Mouse (Mus musculus): Measurements from ENCODE around the gene Gp1ba. TPM values are rescaled to one million over a fixed set of nuclear protein-coding genes. Genes with fewer than 3 reads are reported as not detected.

Gene Gp1ba
- total and polyA plus RNA-seq, 2 experiments from 2014 or later: 0.08 to 0.10 TPM

GRCm38 (mm10) chr11:70643051-70643450 is 4.1 kb downstream of the Gp1ba start:
- H3K4me2 ChIP-seq (ENCODE audit: low read depth): no peak overlapping the region
- TF ChIP-seq CTCF (IDR thresholded peaks at IDR 0.05; ENCODE audit: low read depth): no peak
- H3K27me3 ChIP-seq (ENCODE audit: insufficient read depth, low read length): no peaks in the 10 kb centered on the region
- no peak overlapping the region for H3K9ac ChIP-seq
- ATAC-seq: no peak
- H3K4me1 ChIP-seq (ENCODE audit: insufficient read depth): peaks cover 12% of the 10 kb centered on the region
- H3K36me3 ChIP-seq (ENCODE audit: insufficient read depth): peaks cover 16% of the 10 kb centered on the region
- DNase-seq: no peak
- no peak overlapping the region for H3K27ac ChIP-seq (ENCODE audit: low read depth, low read length)
- H3K4me3 ChIP-seq (ENCODE audit: low read depth, low read length): no peak overlapping the region
- 91% methylated on average over 6 of the region's 6 CpGs for WGBS
- H3K9me3 ChIP-seq (ENCODE audit: low read length): no peaks in the 10 kb centered on the region

GRCm38 (mm10) chr11:70644564-70645103 is 5.7 kb downstream of the Gp1ba start:
- Histone ChIP-seq H3K9me3 (ENCODE audit: low read length) (no peaks in the 10 kb centered on the region), H3K4me2 (ENCODE audit: low read depth) (no peak overlapping the region), H3K27me3 (ENCODE audit: insufficient read depth, low read length) (no peaks in the 10 kb centered on the region), H3K9ac (no peak overlapping the region), H3K36me3 (ENCODE audit: insufficient read depth) (peaks cover 28% of the 10 kb centered on the region), H3K27ac (ENCODE audit: low read depth, low read length) (no peak overlapping the region), H3K4me1 (ENCODE audit: insufficient read depth) (peaks cover 18% of the 10 kb centered on the region), H3K4me3 (ENCODE audit: low read depth, low read length) (no peak overlapping the region)
- DNase-seq (no peak), ATAC-seq (no peak)
- 92% methylated on average over 8 of the region's 8 CpGs for WGBS
- no peak for TF ChIP-seq CTCF (IDR thresholded peaks at IDR 0.05; ENCODE audit: low read depth)

GRCm38 (mm10) chr11:70645461-70646258 is 6.7 kb downstream of the Gp1ba start:
- Histone ChIP-seq H3K36me3 (ENCODE audit: insufficient read depth) (peaks cover 37% of the 10 kb centered on the region), H3K9me3 (ENCODE audit: low read length) (no peaks in the 10 kb centered on the region), H3K4me3 (ENCODE audit: low read depth, low read length) (peak overlapping the region; percentile 69), H3K4me2 (ENCODE audit: low read depth) (peak overlapping the region; percentile 88), H3K9ac (peak overlapping the region; percentile 92), H3K4me1 (ENCODE audit: insufficient read depth) (peaks cover 18% of the 10 kb centered on the region), H3K27me3 (ENCODE audit: insufficient read depth, low read length) (no peaks in the 10 kb centered on the region), H3K27ac (ENCODE audit: low read depth, low read length) (0 out of 2 replicates have a peak overlapping the region, but pooled peaks have one; percentile 94)
- 85% methylated on average over 12 of the region's 12 CpGs for WGBS
- DNase-seq (no peak), ATAC-seq (no peak)
- TF ChIP-seq CTCF (IDR thresholded peaks at IDR 0.05; ENCODE audit: low read depth): no peak

GRCm38 (mm10) chr11:70646259-70646555 is 7.3 kb downstream of the Gp1ba start:
- H3K4me1 ChIP-seq (ENCODE audit: insufficient read depth): peaks cover 18% of the 10 kb centered on the region
- H3K9me3 ChIP-seq (ENCODE audit: low read length): no peaks in the 10 kb centered on the region
- no peak for DNase-seq
- H3K4me3 ChIP-seq (ENCODE audit: low read depth, low read length): peak overlapping the region; percentile 69
- TF ChIP-seq CTCF (IDR thresholded peaks at IDR 0.05; ENCODE audit: low read depth): no peak
- 16% methylated on average over 3 of the region's 3 CpGs for WGBS
- no peaks in the 10 kb centered on the region for H3K27me3 ChIP-seq (ENCODE audit: insufficient read depth, low read length)
- no peak for ATAC-seq
- H3K27ac ChIP-seq (ENCODE audit: low read depth, low read length): peak overlapping the region; percentile 94
- H3K36me3 ChIP-seq (ENCODE audit: insufficient read depth): peaks cover 43% of the 10 kb centered on the region
- H3K4me2 ChIP-seq (ENCODE audit: low read depth): peak overlapping the region; percentile 88
- peak overlapping the region; percentile 92 for H3K9ac ChIP-seq

GRCm38 (mm10) chr11:70646691-70647650 is 8.0 kb downstream of the Gp1ba start, which contains the start of the genes Rnf167 and Slc25a11:
Gene Rnf167 (plus strand): TSS chr11:70647235.
Gene Slc25a11 (minus strand): TSS chr11:70647479.
- peak within 1 kb of the TSS; percentile 88 for H3K4me2 ChIP-seq (ENCODE audit: low read depth)
- H3K4me3 ChIP-seq (ENCODE audit: low read depth, low read length): peak within 1 kb of the TSS; percentile 69
- H3K27me3 ChIP-seq (ENCODE audit: insufficient read depth, low read length): no peaks in the 10 kb centered on the region
- H3K27ac ChIP-seq (ENCODE audit: low read depth, low read length): peak within 1 kb of the TSS; percentile 94
- ATAC-seq: peak; percentile 95
- peak; percentile 38 for TF ChIP-seq CTCF (IDR thresholded peaks at IDR 0.05; ENCODE audit: low read depth)
- peaks cover 18% of the 10 kb centered on the region for H3K4me1 ChIP-seq (ENCODE audit: insufficient read depth)
- peak; percentile 99 for DNase-seq
- no peaks in the 10 kb centered on the region for H3K9me3 ChIP-seq (ENCODE audit: low read length)
- under 1% methylated on average over 63 of the region's 63 CpGs for WGBS
- H3K36me3 ChIP-seq (ENCODE audit: insufficient read depth): peaks cover 48% of the 10 kb centered on the region
- H3K9ac ChIP-seq: peak within 1 kb of the TSS; percentile 92

GRCm38 (mm10) chr11:70647716-70648420 is 8.9 kb downstream of the Gp1ba start:
- ATAC-seq (no peak), DNase-seq (no peak)
- H3K9me3 ChIP-seq (ENCODE audit: low read length): no peaks in the 10 kb centered on the region
- peak overlapping the region; percentile 80 for H3K9ac ChIP-seq
- TF ChIP-seq CTCF (IDR thresholded peaks at IDR 0.05; ENCODE audit: low read depth): no peak
- H3K27ac ChIP-seq (ENCODE audit: low read depth, low read length): peak overlapping the region; percentile 94
- peaks cover 18% of the 10 kb centered on the region for H3K4me1 ChIP-seq (ENCODE audit: insufficient read depth)
- no peaks in the 10 kb centered on the region for H3K27me3 ChIP-seq (ENCODE audit: insufficient read depth, low read length)
- peak overlapping the region; percentile 84 for H3K4me2 ChIP-seq (ENCODE audit: low read depth)
- peak overlapping the region; percentile 69 for H3K4me3 ChIP-seq (ENCODE audit: low read depth, low read length)
- 4% methylated on average over 28 of the region's 28 CpGs for WGBS
- H3K36me3 ChIP-seq (ENCODE audit: insufficient read depth): peaks cover 47% of the 10 kb centered on the region

Measured in forebrain, postnatal 0 days (tissue).